Mouse (Mus musculus) monocyte, adult 2 months (primary cell): Measurements from ENCODE around the gene 4932438A13Rik.

ENCODE experiments used
- DNase-seq, 2 experiments: peaks; one replicate each; pipeline ENCODE4 v3.0.0; 2022; ENCODE audit warnings: low spot score in 2 of 2, low read depth in 1 of 2

The 4932438A13Rik gene

GRCm38 (mm10) chr3:36862721-36863275 lies at the start of gene 4932438A13Rik:
Gene 4932438A13Rik, plus strand, starts transcription at chr3:36863104.
- peak; percentile 89 to 98 for DNase-seq

GRCm38 (mm10) chr3:36816633-36817032 lies 46.3 kb upstream of the 4932438A13Rik start:
- no peak for DNase-seq

- no peak for DNase-seq
Observed at GRCm38 (mm10) chr3:36819402-36819801, 43.5 kb upstream of the 4932438A13Rik start.

- no peak for DNase-seq
Observed at GRCm38 (mm10) chr3:36821037-36821436, 41.9 kb upstream of the 4932438A13Rik start.

- DNase-seq, result no peak
Observed at GRCm38 (mm10) chr3:36825098-36825497, 37.8 kb upstream of the 4932438A13Rik start.

GRCm38 (mm10) chr3:36825554-36825953 lies 37.4 kb upstream of the 4932438A13Rik start:
- DNase-seq, result no peak

- DNase-seq, result no peak
Observed at GRCm38 (mm10) chr3:36827274-36828025, 35.5 kb upstream of the 4932438A13Rik start.

- DNase-seq, result no peak
Observed at GRCm38 (mm10) chr3:36830218-36830617, 32.7 kb upstream of the 4932438A13Rik start.

- DNase-seq, result no peak
Observed at GRCm38 (mm10) chr3:36834426-36834825, 28.5 kb upstream of the 4932438A13Rik start.

- DNase-seq, result no peak
Observed at GRCm38 (mm10) chr3:36834832-36835231, 28.1 kb upstream of the 4932438A13Rik start.

GRCm38 (mm10) chr3:36835525-36836203 lies 27.2 kb upstream of the 4932438A13Rik start:
- DNase-seq, result no peak

GRCm38 (mm10) chr3:36836833-36837232 lies 26.1 kb upstream of the 4932438A13Rik start:
- DNase-seq, result no peak

GRCm38 (mm10) chr3:36840650-36841555 lies 22.0 kb upstream of the 4932438A13Rik start:
- peak; percentile 6 to 34 for DNase-seq

- DNase-seq, result no peak
Observed at GRCm38 (mm10) chr3:36853733-36854440, 9.0 kb upstream of the 4932438A13Rik start.

- DNase-seq, result no peak
Observed at GRCm38 (mm10) chr3:36861411-36862410, 1.2 kb upstream of the 4932438A13Rik start.

- DNase-seq, result no peak
Observed at GRCm38 (mm10) chr3:36863427-36863826, 523 bp downstream of the 4932438A13Rik start.

GRCm38 (mm10) chr3:36863881-36864280 lies 977 bp downstream of the 4932438A13Rik start:
- DNase-seq, result no peak

GRCm38 (mm10) chr3:36864466-36864865 lies 1.6 kb downstream of the 4932438A13Rik start:
- DNase-seq, result no peak

GRCm38 (mm10) chr3:36905372-36905771 lies 42.5 kb downstream of the 4932438A13Rik start:
- no peak for DNase-seq
